Mouse (Mus musculus): ENCODE measurements around the gene Treml2. TPM values are rescaled to one million over a fixed set of nuclear protein-coding genes. Genes with fewer than 3 reads are reported as not detected.
"Not testable (repeated sequence)": the region's sequence is repeated elsewhere in the genome, so short reads cannot be mapped to it uniquely, and the experiment has no call there.

The Treml2 gene
- polyA plus RNA-seq, 1 experiment: not detected

GRCm38 (mm10) chr17:48340267-48340666 lies 41.0 kb downstream of the Treml2 start:
- TF ChIP-seq CTCF (IDR thresholded peaks at IDR 0.05; ENCODE audit: borderline replicate concordance, insufficient read depth, low read length) (no peak), POLR2A (IDR thresholded peaks at IDR 0.05; ENCODE audit: low read depth, low read length) (no peak)
- Histone ChIP-seq H3K27ac (ENCODE audit: insufficient read depth, low read length) (no peak overlapping the region), H3K4me1 (ENCODE audit: control insufficient read depth, insufficient read depth, low read length) (no peaks in the 10 kb centered on the region), H3K4me3 (ENCODE audit: insufficient read depth, low read length) (no peak overlapping the region)

- no peaks in the 10 kb centered on the region for H3K4me1 ChIP-seq (ENCODE audit: control insufficient read depth, insufficient read depth, low read length)
- no peak overlapping the region for H3K27ac ChIP-seq (ENCODE audit: insufficient read depth, low read length)
- no peak overlapping the region for H3K4me3 ChIP-seq (ENCODE audit: insufficient read depth, low read length)
- TF ChIP-seq POLR2A (IDR thresholded peaks at IDR 0.05; ENCODE audit: low read depth, low read length) (no peak), CTCF (IDR thresholded peaks at IDR 0.05; ENCODE audit: borderline replicate concordance, insufficient read depth, low read length) (no peak)
These were observed 42.6 kb downstream of the Treml2 start for GRCm38 (mm10) chr17:48341947-48342346.

- TF ChIP-seq CTCF (IDR thresholded peaks at IDR 0.05; ENCODE audit: borderline replicate concordance, insufficient read depth, low read length): no peak
- TF ChIP-seq POLR2A (IDR thresholded peaks at IDR 0.05; ENCODE audit: low read depth, low read length): no peak
- H3K4me1 ChIP-seq (ENCODE audit: control insufficient read depth, insufficient read depth, low read length): no peaks in the 10 kb centered on the region
- H3K4me3 ChIP-seq (ENCODE audit: insufficient read depth, low read length): no peak overlapping the region
- no peak overlapping the region for H3K27ac ChIP-seq (ENCODE audit: insufficient read depth, low read length)
These were observed 43.8 kb downstream of the Treml2 start for GRCm38 (mm10) chr17:48343065-48343464.

- Histone ChIP-seq H3K4me3 (ENCODE audit: insufficient read depth, low read length) (no peak overlapping the region), H3K4me1 (ENCODE audit: control insufficient read depth, insufficient read depth, low read length) (no peaks in the 10 kb centered on the region), H3K27ac (ENCODE audit: insufficient read depth, low read length) (no peak overlapping the region)
- TF ChIP-seq POLR2A (IDR thresholded peaks at IDR 0.05; ENCODE audit: low read depth, low read length) (no peak), CTCF (IDR thresholded peaks at IDR 0.05; ENCODE audit: borderline replicate concordance, insufficient read depth, low read length) (no peak)
These were observed 46.5 kb downstream of the Treml2 start for GRCm38 (mm10) chr17:48345824-48346223.

- TF ChIP-seq CTCF (IDR thresholded peaks at IDR 0.05; ENCODE audit: borderline replicate concordance, insufficient read depth, low read length): no peak
- no peak for TF ChIP-seq POLR2A (IDR thresholded peaks at IDR 0.05; ENCODE audit: low read depth, low read length)
- H3K4me3 ChIP-seq (ENCODE audit: insufficient read depth, low read length): no peak within 1 kb of the TSS
- no peak within 1 kb of the TSS for H3K27ac ChIP-seq (ENCODE audit: insufficient read depth, low read length)
- H3K4me1 ChIP-seq (ENCODE audit: control insufficient read depth, insufficient read depth, low read length): no peaks in the 10 kb centered on the region
These were observed 46.9 kb downstream of the Treml2 start, which contains the start of gene Trem2 for GRCm38 (mm10) chr17:48346231-48346630. TSS of gene Trem2 (plus strand) at chr17:48346401.

- no peak overlapping the region for H3K4me3 ChIP-seq (ENCODE audit: insufficient read depth, low read length)
- no peak for TF ChIP-seq CTCF (IDR thresholded peaks at IDR 0.05; ENCODE audit: borderline replicate concordance, insufficient read depth, low read length)
- TF ChIP-seq POLR2A (IDR thresholded peaks at IDR 0.05; ENCODE audit: low read depth, low read length): no peak
- H3K4me1 ChIP-seq (ENCODE audit: control insufficient read depth, insufficient read depth, low read length): no peaks in the 10 kb centered on the region
- no peak overlapping the region for H3K27ac ChIP-seq (ENCODE audit: insufficient read depth, low read length)
These were observed 47.5 kb downstream of the Treml2 start for GRCm38 (mm10) chr17:48346834-48347233.

GRCm38 (mm10) chr17:48347287-48347686 lies 48.0 kb downstream of the Treml2 start:
- Histone ChIP-seq H3K4me3 (ENCODE audit: insufficient read depth, low read length) (no peak overlapping the region), H3K4me1 (ENCODE audit: control insufficient read depth, insufficient read depth, low read length) (no peaks in the 10 kb centered on the region), H3K27ac (ENCODE audit: insufficient read depth, low read length) (no peak overlapping the region)
- TF ChIP-seq POLR2A (IDR thresholded peaks at IDR 0.05; ENCODE audit: low read depth, low read length) (no peak), CTCF (IDR thresholded peaks at IDR 0.05; ENCODE audit: borderline replicate concordance, insufficient read depth, low read length) (no peak)

GRCm38 (mm10) chr17:48350681-48351193 lies 51.4 kb downstream of the Treml2 start:
- H3K4me1 ChIP-seq (ENCODE audit: control insufficient read depth, insufficient read depth, low read length): no peaks in the 10 kb centered on the region
- H3K4me3 ChIP-seq (ENCODE audit: insufficient read depth, low read length): no peak overlapping the region
- H3K27ac ChIP-seq (ENCODE audit: insufficient read depth, low read length): no peak overlapping the region
- TF ChIP-seq POLR2A (IDR thresholded peaks at IDR 0.05; ENCODE audit: low read depth, low read length): no peak
- no peak for TF ChIP-seq CTCF (IDR thresholded peaks at IDR 0.05; ENCODE audit: borderline replicate concordance, insufficient read depth, low read length)

GRCm38 (mm10) chr17:48352976-48353375 lies 53.7 kb downstream of the Treml2 start:
- H3K4me3 ChIP-seq (ENCODE audit: insufficient read depth, low read length); H3K27ac ChIP-seq (ENCODE audit: insufficient read depth, low read length); H3K4me1 ChIP-seq (ENCODE audit: control insufficient read depth, insufficient read depth, low read length): not testable (repeated sequence)

GRCm38 (mm10) chr17:48355822-48356221 lies 56.5 kb downstream of the Treml2 start:
- TF ChIP-seq CTCF (IDR thresholded peaks at IDR 0.05; ENCODE audit: borderline replicate concordance, insufficient read depth, low read length) (no peak), POLR2A (IDR thresholded peaks at IDR 0.05; ENCODE audit: low read depth, low read length) (no peak)
- H3K4me3 ChIP-seq (ENCODE audit: insufficient read depth, low read length): no peak overlapping the region
- H3K27ac ChIP-seq (ENCODE audit: insufficient read depth, low read length): peak overlapping the region; percentile 89
- H3K4me1 ChIP-seq (ENCODE audit: control insufficient read depth, insufficient read depth, low read length): no peaks in the 10 kb centered on the region

- H3K4me3 ChIP-seq (ENCODE audit: insufficient read depth, low read length): no peak overlapping the region
- no peak overlapping the region for H3K27ac ChIP-seq (ENCODE audit: insufficient read depth, low read length)
- no peaks in the 10 kb centered on the region for H3K4me1 ChIP-seq (ENCODE audit: control insufficient read depth, insufficient read depth, low read length)
- TF ChIP-seq CTCF (IDR thresholded peaks at IDR 0.05; ENCODE audit: borderline replicate concordance, insufficient read depth, low read length) (no peak), POLR2A (IDR thresholded peaks at IDR 0.05; ENCODE audit: low read depth, low read length) (no peak)
These were observed 58.6 kb downstream of the Treml2 start for GRCm38 (mm10) chr17:48357892-48358291.

Data from embryonic fibroblast, embryonic 13.5 days (primary cell).